Mouse (Mus musculus): ENCODE measurements around the gene Cep89. TPM values are rescaled to one million over a fixed set of nuclear protein-coding genes. Genes with fewer than 3 reads are reported as not detected.

Cep89 gene
- 43.2 and 45.1 TPM in 2 replicates for polyA plus RNA-seq (2016; fragmentation: Nextera tagmentation; extraction: Ambion mirVana)

- H3K9me3 ChIP-seq, result no peaks in the 10 kb centered on the region
- peaks cover 58% of the 10 kb centered on the region for H3K36me3 ChIP-seq
- H3K4me1 ChIP-seq, result peaks cover 15% of the 10 kb centered on the region
- H3K4me3 ChIP-seq, result peak within 1 kb of the TSS; percentile 72
- 1% methylated on average over 28 of the region's 28 CpGs for WGBS
- DNase-seq (ENCODE audit: low spot score), result peak; percentile 99
- no peaks in the 10 kb centered on the region for H3K27me3 ChIP-seq (ENCODE audit: insufficient read depth, poor library complexity, severe bottlenecking)
- peak within 1 kb of the TSS; percentile 84 for H3K27ac ChIP-seq
Observed at GRCm38 (mm10) chr7:35396542-35397168, at the start of gene Cep89, which contains the start of gene Faap24. TSS of gene Cep89 (plus strand) at chr7:35397035. TSS of gene Faap24 (minus strand) at chr7:35396836.

GRCm38 (mm10) chr7:35347918-35348700, 48.7 kb upstream of the Cep89 start:
- Histone ChIP-seq H3K9me3 (no peaks in the 10 kb centered on the region), H3K27ac (no peak overlapping the region), H3K4me3 (no peak overlapping the region), H3K4me1 (peaks cover 12% of the 10 kb centered on the region), H3K36me3 (no peaks in the 10 kb centered on the region), H3K27me3 (ENCODE audit: insufficient read depth, poor library complexity, severe bottlenecking) (no peaks in the 10 kb centered on the region)
- 45% methylated on average over 17 of the region's 18 CpGs for WGBS
- DNase-seq (ENCODE audit: low spot score), result no peak

- Histone ChIP-seq H3K27me3 (ENCODE audit: insufficient read depth, poor library complexity, severe bottlenecking) (no peaks in the 10 kb centered on the region), H3K4me3 (no peak overlapping the region), H3K27ac (no peak overlapping the region), H3K4me1 (peaks cover 12% of the 10 kb centered on the region), H3K9me3 (no peaks in the 10 kb centered on the region), H3K36me3 (peaks cover 7% of the 10 kb centered on the region; the same call in 1 of the 2 replicates)
- no peak for DNase-seq (ENCODE audit: low spot score)
- WGBS, result 87% methylated on average over 4 of the region's 4 CpGs
Observed at GRCm38 (mm10) chr7:35349022-35349421, 47.8 kb upstream of the Cep89 start.

- peaks cover 12% of the 10 kb centered on the region for H3K4me1 ChIP-seq
- H3K9me3 ChIP-seq, result no peaks in the 10 kb centered on the region
- no peaks in the 10 kb centered on the region for H3K27me3 ChIP-seq (ENCODE audit: insufficient read depth, poor library complexity, severe bottlenecking)
- WGBS, result 88% methylated on average over 8 of the region's 8 CpGs
- peaks cover 9% of the 10 kb centered on the region; the same call in 1 of the 2 replicates for H3K36me3 ChIP-seq
- no peak overlapping the region for H3K27ac ChIP-seq
- no peak overlapping the region for H3K4me3 ChIP-seq
- no peak for DNase-seq (ENCODE audit: low spot score)
Observed at GRCm38 (mm10) chr7:35349886-35350684, 46.8 kb upstream of the Cep89 start.

- Histone ChIP-seq H3K4me3 (no peak overlapping the region), H3K9me3 (no peaks in the 10 kb centered on the region), H3K27me3 (ENCODE audit: insufficient read depth, poor library complexity, severe bottlenecking) (no peaks in the 10 kb centered on the region), H3K27ac (no peak overlapping the region), H3K4me1 (peaks cover 18% of the 10 kb centered on the region), H3K36me3 (peaks cover 9% of the 10 kb centered on the region; the same call in 1 of the 2 replicates)
- 86% methylated on average over 3 of the region's 3 CpGs for WGBS
- no peak for DNase-seq (ENCODE audit: low spot score)
Observed at GRCm38 (mm10) chr7:35351155-35351554, 45.7 kb upstream of the Cep89 start.

GRCm38 (mm10) chr7:35353306-35353705, 43.5 kb upstream of the Cep89 start:
- no peak overlapping the region for H3K27ac ChIP-seq
- no peak for DNase-seq (ENCODE audit: low spot score)
- WGBS, result 93% methylated on average over 15 of the region's 15 CpGs
- H3K4me1 ChIP-seq, result peaks cover 12% of the 10 kb centered on the region; the same call in 1 of the 2 replicates
- no peak overlapping the region for H3K4me3 ChIP-seq
- H3K36me3 ChIP-seq, result peaks cover 9% of the 10 kb centered on the region; the same call in 1 of the 2 replicates
- H3K9me3 ChIP-seq, result no peaks in the 10 kb centered on the region
- H3K27me3 ChIP-seq (ENCODE audit: insufficient read depth, poor library complexity, severe bottlenecking), result no peaks in the 10 kb centered on the region

GRCm38 (mm10) chr7:35355303-35355872, 41.4 kb upstream of the Cep89 start:
- Histone ChIP-seq H3K27ac (0 out of 2 replicates have a peak overlapping the region, but pooled peaks have one; percentile 12), H3K36me3 (peaks cover 9% of the 10 kb centered on the region; the same call in 1 of the 2 replicates), H3K4me1 (peaks cover 9% of the 10 kb centered on the region; the same call in 1 of the 2 replicates), H3K9me3 (no peaks in the 10 kb centered on the region), H3K4me3 (no peak overlapping the region), H3K27me3 (ENCODE audit: insufficient read depth, poor library complexity, severe bottlenecking) (no peaks in the 10 kb centered on the region)
- WGBS, result 60% methylated on average over 5 of the region's 5 CpGs
- no peak for DNase-seq (ENCODE audit: low spot score)

GRCm38 (mm10) chr7:35357621-35358020, 39.2 kb upstream of the Cep89 start:
- H3K4me3 ChIP-seq, result no peak overlapping the region
- no peaks in the 10 kb centered on the region for H3K27me3 ChIP-seq (ENCODE audit: insufficient read depth, poor library complexity, severe bottlenecking)
- no peaks in the 10 kb centered on the region for H3K9me3 ChIP-seq
- no peak for DNase-seq (ENCODE audit: low spot score)
- no peak overlapping the region for H3K27ac ChIP-seq
- H3K4me1 ChIP-seq, result peaks cover 19% of the 10 kb centered on the region
- 87% methylated on average over 12 of the region's 12 CpGs for WGBS
- peaks cover 11% of the 10 kb centered on the region; the same call in 1 of the 2 replicates for H3K36me3 ChIP-seq

GRCm38 (mm10) chr7:35362253-35362652, 34.6 kb upstream of the Cep89 start:
- Histone ChIP-seq H3K4me1 (peaks cover 31% of the 10 kb centered on the region), H3K9me3 (no peaks in the 10 kb centered on the region), H3K27me3 (ENCODE audit: insufficient read depth, poor library complexity, severe bottlenecking) (no peaks in the 10 kb centered on the region), H3K27ac (peak overlapping the region; percentile 77), H3K36me3 (peaks cover 8% of the 10 kb centered on the region), H3K4me3 (no peak overlapping the region)
- DNase-seq (ENCODE audit: low spot score), result no peak
- 40% methylated on average over 5 of the region's 5 CpGs for WGBS

GRCm38 (mm10) chr7:35362868-35363267, 34.0 kb upstream of the Cep89 start:
- H3K9me3 ChIP-seq, result no peaks in the 10 kb centered on the region
- no peak overlapping the region for H3K4me3 ChIP-seq
- 71% methylated on average over 5 of the region's 5 CpGs for WGBS
- peaks cover 29% of the 10 kb centered on the region for H3K4me1 ChIP-seq
- peak overlapping the region; percentile 77 for H3K27ac ChIP-seq
- no peaks in the 10 kb centered on the region for H3K27me3 ChIP-seq (ENCODE audit: insufficient read depth, poor library complexity, severe bottlenecking)
- H3K36me3 ChIP-seq, result peaks cover 11% of the 10 kb centered on the region
- DNase-seq (ENCODE audit: low spot score), result no peak

GRCm38 (mm10) chr7:35365161-35365910, 31.5 kb upstream of the Cep89 start:
- Histone ChIP-seq H3K27me3 (ENCODE audit: insufficient read depth, poor library complexity, severe bottlenecking) (no peaks in the 10 kb centered on the region), H3K9me3 (0 out of 2 replicates have a peak, but pooled peaks cover 4% of the 10 kb centered on the region), H3K36me3 (peaks cover 11% of the 10 kb centered on the region), H3K27ac (no peak overlapping the region), H3K4me1 (peaks cover 29% of the 10 kb centered on the region), H3K4me3 (no peak overlapping the region)
- WGBS, result 69% methylated on average over 12 of the region's 12 CpGs
- DNase-seq (ENCODE audit: low spot score), result no peak

- Histone ChIP-seq H3K36me3 (peaks cover 19% of the 10 kb centered on the region), H3K4me1 (peaks cover 9% of the 10 kb centered on the region; the same call in 1 of the 2 replicates), H3K4me3 (no peak overlapping the region), H3K27me3 (ENCODE audit: insufficient read depth, poor library complexity, severe bottlenecking) (no peaks in the 10 kb centered on the region), H3K9me3 (0 out of 2 replicates have a peak, but pooled peaks cover 4% of the 10 kb centered on the region), H3K27ac (no peak overlapping the region)
- WGBS, result 77% methylated on average over 14 of the region's 14 CpGs
- no peak for DNase-seq (ENCODE audit: low spot score)
Observed at GRCm38 (mm10) chr7:35371096-35371495, 25.7 kb upstream of the Cep89 start.

Measured in heart, embryonic 10.5 days (tissue).